Mouse (Mus musculus) neural tube, embryonic 11.5 days (tissue): Measurements from ENCODE around the gene Morn1. TPM values are rescaled to one million over a fixed set of nuclear protein-coding genes. Genes with fewer than 3 reads are reported as not detected.

ENCODE experiments used
- ATAC-seq: fragments of 200-750 bp; cut with Nextera tagmentation; 2 replicates; pipeline ENCODE4 v1.8.0; 2017; ENCODE audit warnings: moderate number of reproducible peaks, mild to moderate bottlenecking, moderate TSS enrichment, moderate library complexity; ENCODE audit not compliant: insufficient read depth, low FRiP score, low TSS enrichment
- DNase-seq: peaks from one replicate; pipeline ENCODE4 v3.0.0-alpha.2; 2015; ENCODE audit warnings: low spot score
- H3K27ac ChIP-seq: fragments of 300-500 bp; sonication (generic); 2 replicates; pipeline ENCODE4 v1.5.1; 2014; ENCODE audit warnings: low read depth, mild to moderate bottlenecking, low read length
- H3K27me3 ChIP-seq: fragments of 300-500 bp; sonication (generic); 2 replicates; pipeline ENCODE4 v1.6.1; 2014; ENCODE audit warnings: mild to moderate bottlenecking, low read length, mixed read lengths; ENCODE audit not compliant: control insufficient read depth, insufficient read depth
- H3K36me3 ChIP-seq: fragments of 300-500 bp; sonication (generic); 2 replicates; pipeline ENCODE4 v1.6.1; 2014; ENCODE audit warnings: mild to moderate bottlenecking, low read length, moderate library complexity, mixed read lengths; ENCODE audit not compliant: control insufficient read depth, insufficient read depth
- H3K4me1 ChIP-seq: fragments of 300-500 bp; sonication (generic); 2 replicates; pipeline ENCODE4 v1.6.1; 2014; ENCODE audit warnings: low read length, mixed read lengths; ENCODE audit not compliant: control insufficient read depth, insufficient read depth
- H3K4me2 ChIP-seq: fragments of 300-500 bp; sonication (generic); 2 replicates; pipeline ENCODE4 v1.6.1; 2014; ENCODE audit warnings: low read depth, mild to moderate bottlenecking, moderate library complexity
- H3K4me3 ChIP-seq: fragments of 300-500 bp; sonication (generic); 2 replicates; pipeline ENCODE4 v1.5.1; 2014; ENCODE audit warnings: low read depth, low read length
- H3K9ac ChIP-seq: fragments of 300-500 bp; sonication (generic); 2 replicates; pipeline ENCODE4 v1.6.1; 2014; ENCODE audit warnings: mild to moderate bottlenecking, low read length
- H3K9me3 ChIP-seq: fragments of 300-500 bp; sonication (generic); 2 replicates; pipeline ENCODE4 v1.6.1; 2016; ENCODE audit warnings: low read length; ENCODE audit not compliant: control insufficient read depth
- WGBS: fragments of 180-500 bp; shearing (Covaris S2); extraction: QIAGEN DNeasy Blood & Tissue Kit; methylation state at CpG from one replicate; pipeline ENCODE4 v1.1.7; 2014; 5-methylcytosine and 5-hydroxymethylcytosine counted together
- polyA plus RNA-seq: library from polyadenylated mRNA; unstranded; fragments of >200 nt; fragmentation: Nextera tagmentation; extraction: Ambion mirVana; gene quantifications from 2 replicates; pipeline ENCODE4 v1.2.1, GENCODE M21; 2014

The Morn1 gene
- polyA plus RNA-seq, 1 experiment from 2014 or later = 3.9 TPM

GRCm38 (mm10) chr4:155162433-155163319 is 76.3 kb downstream of the Morn1 start:
- WGBS = 72% methylated on average over 7 of the region's 7 CpGs
- Histone ChIP-seq H3K27ac (0 out of 2 replicates have a peak overlapping the region, but pooled peaks have one; percentile 23), H3K4me3 (no peak overlapping the region), H3K27me3 (no peaks in the 10 kb centered on the region), H3K9me3 (no peaks in the 10 kb centered on the region), H3K36me3 (peaks cover 12% of the 10 kb centered on the region), H3K4me2 (no peak overlapping the region), H3K4me1 (peaks cover 19% of the 10 kb centered on the region), H3K9ac (no peak overlapping the region)
- ATAC-seq (no peak), DNase-seq (no peak)

- H3K27ac ChIP-seq = 0 out of 2 replicates have a peak overlapping the region, but pooled peaks have one; percentile 23
- H3K4me3 ChIP-seq = no peak overlapping the region
- no peaks in the 10 kb centered on the region for H3K9me3 ChIP-seq
- peaks cover 8% of the 10 kb centered on the region for H3K36me3 ChIP-seq
- peaks cover 19% of the 10 kb centered on the region for H3K4me1 ChIP-seq
- 56% methylated on average over 4 of the region's 4 CpGs for WGBS
- DNase-seq = no peak
- H3K27me3 ChIP-seq = no peaks in the 10 kb centered on the region
- H3K9ac ChIP-seq = no peak overlapping the region
- ATAC-seq = no peak
- no peak overlapping the region for H3K4me2 ChIP-seq
Observed at GRCm38 (mm10) chr4:155163320-155163651, 76.9 kb downstream of the Morn1 start.

DNA sequence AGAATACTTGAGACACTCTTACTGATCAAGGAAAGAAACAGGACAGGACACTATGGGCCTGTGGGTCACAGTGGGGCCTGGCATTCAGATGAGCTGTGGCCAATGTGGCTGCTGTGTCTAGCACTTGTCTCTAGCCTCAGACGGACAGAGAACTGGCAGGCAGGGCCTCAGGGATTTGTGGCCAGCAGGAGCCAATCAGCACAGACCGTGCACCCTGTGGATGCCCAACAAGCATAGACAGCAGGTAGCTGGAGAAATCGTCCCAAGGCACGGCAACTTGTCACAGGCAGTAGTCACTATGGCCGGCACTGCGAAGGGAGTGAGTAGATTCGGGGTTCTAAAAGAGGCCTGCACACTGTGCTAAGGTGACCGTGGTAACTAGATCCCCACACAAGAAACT is 77.3 kb downstream of the Morn1 start:
- Histone ChIP-seq H3K9me3 (no peaks in the 10 kb centered on the region), H3K4me3 (no peak overlapping the region), H3K36me3 (peaks cover 5% of the 10 kb centered on the region; the same call in 1 of the 2 replicates), H3K4me1 (peaks cover 19% of the 10 kb centered on the region), H3K9ac (no peak overlapping the region), H3K4me2 (no peak overlapping the region), H3K27me3 (no peaks in the 10 kb centered on the region), H3K27ac (no peak overlapping the region)
- DNase-seq = no peak
- ATAC-seq = peak; percentile 48; the same call in 1 of the 2 replicates
- WGBS = 50% methylated on average over 8 of the region's 8 CpGs

GRCm38 (mm10) chr4:155164550-155164949 is 78.2 kb downstream of the Morn1 start:
- no peak overlapping the region for H3K4me2 ChIP-seq
- H3K27me3 ChIP-seq = no peaks in the 10 kb centered on the region
- no peaks in the 10 kb centered on the region for H3K36me3 ChIP-seq
- WGBS = 78% methylated on average over 6 of the region's 6 CpGs
- ATAC-seq (no peak), DNase-seq (no peak)
- H3K9ac ChIP-seq = no peak overlapping the region
- no peak overlapping the region for H3K4me3 ChIP-seq
- no peak overlapping the region for H3K27ac ChIP-seq
- H3K4me1 ChIP-seq = peaks cover 19% of the 10 kb centered on the region
- no peaks in the 10 kb centered on the region for H3K9me3 ChIP-seq

DNA sequence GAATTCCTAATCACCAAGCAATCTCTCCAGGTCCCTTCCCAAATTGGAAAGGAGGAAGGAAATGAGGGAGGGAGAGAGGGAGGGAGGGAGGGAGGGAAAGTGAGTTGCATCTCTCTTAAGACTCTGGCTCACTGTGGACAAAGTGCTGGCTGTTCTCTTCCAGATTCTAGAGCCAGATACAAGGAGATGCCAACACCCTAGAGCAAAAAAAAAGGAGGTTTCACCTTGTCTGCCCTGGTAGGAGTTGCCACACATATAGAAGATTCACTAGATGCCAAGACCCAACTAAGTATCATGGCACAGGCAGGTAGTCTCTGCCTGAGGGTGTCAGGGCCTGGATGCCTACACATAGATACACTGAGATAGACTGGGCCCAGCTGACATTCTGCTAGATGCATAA is 79.5 kb downstream of the Morn1 start:
- H3K4me1 ChIP-seq = peaks cover 19% of the 10 kb centered on the region
- H3K27me3 ChIP-seq = no peaks in the 10 kb centered on the region
- H3K4me2 ChIP-seq = no peak overlapping the region
- no peak for DNase-seq
- ATAC-seq = no peak
- H3K36me3 ChIP-seq = no peaks in the 10 kb centered on the region
- H3K27ac ChIP-seq = no peak overlapping the region
- H3K9me3 ChIP-seq = no peaks in the 10 kb centered on the region
- no peak overlapping the region for H3K4me3 ChIP-seq
- no peak overlapping the region for H3K9ac ChIP-seq

GRCm38 (mm10) chr4:155168835-155169252 is 82.5 kb downstream of the Morn1 start:
- no peaks in the 10 kb centered on the region for H3K9me3 ChIP-seq
- no peak overlapping the region for H3K4me2 ChIP-seq
- no peaks in the 10 kb centered on the region for H3K36me3 ChIP-seq
- H3K4me1 ChIP-seq = peaks cover 29% of the 10 kb centered on the region
- DNase-seq (no peak), ATAC-seq (no peak)
- H3K9ac ChIP-seq = no peak overlapping the region
- no peak overlapping the region for H3K27ac ChIP-seq
- H3K4me3 ChIP-seq = no peak overlapping the region
- WGBS = 94% methylated on average over 8 of the region's 8 CpGs
- H3K27me3 ChIP-seq = no peaks in the 10 kb centered on the region

GRCm38 (mm10) chr4:155170614-155171212 is 84.3 kb downstream of the Morn1 start:
- no peak overlapping the region for H3K9ac ChIP-seq
- H3K4me1 ChIP-seq = peaks cover 39% of the 10 kb centered on the region
- H3K27ac ChIP-seq = no peak overlapping the region
- DNase-seq (no peak), ATAC-seq (no peak)
- H3K4me2 ChIP-seq = no peak overlapping the region
- no peaks in the 10 kb centered on the region for H3K9me3 ChIP-seq
- H3K27me3 ChIP-seq = no peaks in the 10 kb centered on the region
- WGBS = 81% methylated on average over 8 of the region's 8 CpGs
- H3K36me3 ChIP-seq = no peaks in the 10 kb centered on the region
- H3K4me3 ChIP-seq = no peak overlapping the region

- WGBS = 72% methylated on average over 5 of the region's 5 CpGs
- H3K36me3 ChIP-seq = no peaks in the 10 kb centered on the region
- H3K9me3 ChIP-seq = no peaks in the 10 kb centered on the region
- no peak overlapping the region for H3K4me2 ChIP-seq
- H3K27me3 ChIP-seq = no peaks in the 10 kb centered on the region
- H3K27ac ChIP-seq = no peak overlapping the region
- no peak overlapping the region for H3K9ac ChIP-seq
- ATAC-seq = no peak
- no peak overlapping the region for H3K4me3 ChIP-seq
- no peak for DNase-seq
- H3K4me1 ChIP-seq = peaks cover 47% of the 10 kb centered on the region
Observed at GRCm38 (mm10) chr4:155171961-155172533, 85.7 kb downstream of the Morn1 start.
